Mouse (Mus musculus) skeletal muscle tissue, adult 2 months (tissue): ENCODE data around the gene Map3k3.

Experiments
- DNase-seq: peaks from one replicate; pipeline ENCODE4 v3.0.0-alpha.2; 2012; ENCODE audit warnings: low read depth, low spot score

The Map3k3 gene

GRCm38 (mm10) chr11:106158081-106158929 lies 73.9 kb downstream of the Map3k3 start:
- DNase-seq: no peak

GRCm38 (mm10) chr11:106158930-106159215 lies 74.5 kb downstream of the Map3k3 start:
- no peak for DNase-seq

- DNase-seq: no peak
Measured at GRCm38 (mm10) chr11:106159216-106159920, 75.0 kb downstream of the Map3k3 start.

GRCm38 (mm10) chr11:106159921-106160840 lies 75.8 kb downstream of the Map3k3 start:
- no peak for DNase-seq

- DNase-seq: no peak
Measured at GRCm38 (mm10) chr11:106160841-106161721, 76.7 kb downstream of the Map3k3 start, which contains the start of the genes Gm10840 and Limd2. Gm10840 (plus strand) TSS chr11:106160850. Limd2 (minus strand) TSS chr11:106160860.

- DNase-seq: peak; percentile 70
Measured at GRCm38 (mm10) chr11:106162237-106162636, 77.8 kb downstream of the Map3k3 start.

- no peak for DNase-seq
Measured at GRCm38 (mm10) chr11:106163546-106163945, 79.1 kb downstream of the Map3k3 start.

- DNase-seq: no peak
Measured at GRCm38 (mm10) chr11:106164601-106165180, 80.3 kb downstream of the Map3k3 start.

- no peak for DNase-seq
Measured at GRCm38 (mm10) chr11:106167435-106167834, 83.0 kb downstream of the Map3k3 start.

- DNase-seq: no peak
Measured at GRCm38 (mm10) chr11:106170807-106171206, 86.4 kb downstream of the Map3k3 start.

GRCm38 (mm10) chr11:106173228-106173627 lies 88.8 kb downstream of the Map3k3 start:
- no peak for DNase-seq

GRCm38 (mm10) chr11:106174372-106174771 lies 90.0 kb downstream of the Map3k3 start:
- peak; percentile 59 for DNase-seq

- peak; percentile 78 for DNase-seq
Measured at GRCm38 (mm10) chr11:106175081-106175480, 90.7 kb downstream of the Map3k3 start.

- DNase-seq: no peak
Measured at GRCm38 (mm10) chr11:106176372-106176771, 92.0 kb downstream of the Map3k3 start.

GRCm38 (mm10) chr11:106178036-106178782 lies 93.8 kb downstream of the Map3k3 start:
- no peak for DNase-seq

- DNase-seq: no peak
Measured at GRCm38 (mm10) chr11:106179711-106180448, 95.5 kb downstream of the Map3k3 start.

- DNase-seq: no peak
Measured at GRCm38 (mm10) chr11:106180449-106180801, 96.0 kb downstream of the Map3k3 start.

- no peak for DNase-seq
Measured at GRCm38 (mm10) chr11:106187326-106187725, 102.9 kb downstream of the Map3k3 start.

- no peak for DNase-seq
Measured at GRCm38 (mm10) chr11:106191716-106192115, 107.3 kb downstream of the Map3k3 start.
